In the genomic region with DNA sequence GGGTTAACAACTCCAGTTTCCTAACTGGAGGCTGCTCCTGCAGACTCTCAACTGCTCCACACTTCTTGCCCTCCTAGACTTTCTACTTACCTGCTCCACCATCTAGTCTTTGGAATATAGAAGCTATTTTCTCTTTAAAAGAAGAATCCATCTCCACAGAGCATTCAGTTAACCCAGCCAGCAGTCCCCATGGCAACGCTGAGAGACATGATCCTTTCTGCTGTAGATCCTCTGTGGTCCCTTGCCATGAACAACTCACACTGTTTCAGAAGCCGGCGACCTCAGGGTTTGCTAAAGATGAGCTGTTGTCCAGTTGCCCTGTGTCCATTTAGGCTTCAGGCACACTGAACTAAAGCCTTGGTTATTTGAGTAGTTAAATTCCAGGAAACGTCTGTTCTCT, we compare ENCODE assay signal across 26 mouse cellular contexts. TPM values are rescaled to one million over a fixed set of nuclear protein-coding genes. Genes with fewer than 3 reads are reported as not detected.
A peak's percentile ranks its signal among the peaks of the same experiment; 100 is the strongest.
DNase-seq lines count a peak whose midpoint lies in the region; ATAC-seq lines count a peak whose summit lies in the region.
"Had no signal": no experiment of that assay in that cellular context is flagged by ENCODE, and none has a peak within 500 bp of the region (broad histone marks: within the 10 kb centered on the region; RNA-seq: fewer than 3 reads in every experiment).

No protein-coding gene starts in this region.

- DNase-seq in frontal cortex, postnatal 14 days (ENCODE audit: low spot score in 2 of 2) = no peak
- DNase-seq in intestine, embryonic 14.5 days (ENCODE audit: low spot score) = peak; percentile 23
- DNase-seq in right cerebral cortex, postnatal 10 days (ENCODE audit: low spot score in 2 of 2) = peak; percentile 64 to 80
- no peak for DNase-seq in right cerebral cortex, adult 18-20 months
- DNase-seq: adrenal gland, postnatal 14 days; cerebellum, adult 11-12 months; cerebellum, adult 9-11 months; gastrocnemius, adult 2 months; gastrocnemius, postnatal 36 days; heart, adult 2 months; kidney, adult 11 months; kidney, postnatal 14 days; liver; lung, embryonic 14.5 days; lung, postnatal 14 days; right cerebral cortex, postnatal 14 days; thymus, postnatal 14 days had no signal

- 79% methylated on average over 4 of the region's 4 CpGs for WGBS in intestine, embryonic 14.5 days
- 80% methylated on average over 4 of the region's 4 CpGs for WGBS in intestine, embryonic 16.5 days
- WGBS in liver, embryonic 12.5 days (ENCODE audit: insufficient replicate concordance) = 62% methylated on average over 4 of the region's 4 CpGs

- no peak overlapping the region for H3K4me3 ChIP-seq in intestine, embryonic 14.5 days (ENCODE audit: low read depth, low read length)
- H3K4me3 ChIP-seq in intestine, embryonic 16.5 days (ENCODE audit: low read length) = no peak overlapping the region
- no peak overlapping the region for H3K4me3 ChIP-seq in liver, embryonic 12.5 days
- H3K4me3 ChIP-seq: erythroblast, embryonic 14.5 days; gastrocnemius, adult 2 months; heart, adult 2 months; heart, embryonic 15.5 days; hindbrain, embryonic 12.5 days; liver, embryonic 15.5 days; midbrain, embryonic 15.5 days had no signal

- H3K4me2 ChIP-seq in intestine, embryonic 14.5 days (ENCODE audit: low read length) = no peak overlapping the region
- H3K4me2 ChIP-seq in intestine, embryonic 16.5 days (ENCODE audit: low read depth, low read length) = no peak overlapping the region
- H3K4me2 ChIP-seq in liver, embryonic 12.5 days = no peak overlapping the region
- H3K4me2 ChIP-seq: hindbrain, embryonic 12.5 days; liver, embryonic 15.5 days; lung, embryonic 14.5 days; midbrain, embryonic 15.5 days had no signal

- H3K9me3 ChIP-seq in intestine, embryonic 14.5 days (ENCODE audit: control insufficient read depth, low read length) = no peaks in the 10 kb centered on the region
- no peaks in the 10 kb centered on the region for H3K9me3 ChIP-seq in intestine, embryonic 16.5 days (ENCODE audit: control insufficient read depth, low read length)
- no peaks in the 10 kb centered on the region for H3K9me3 ChIP-seq in liver, embryonic 12.5 days (replicated peaks)
- H3K9me3 ChIP-seq: heart, embryonic 15.5 days; hindbrain, embryonic 12.5 days; liver, embryonic 15.5 days; midbrain, embryonic 15.5 days had no signal

- peak; percentile 68 for ATAC-seq in frontal cortex, adult (ENCODE audit: low TSS enrichment)
- ATAC-seq in intestine, embryonic 14.5 days (replicated peaks; ENCODE audit: low FRiP score, low TSS enrichment, low read depth) = no peak
- ATAC-seq in intestine, embryonic 16.5 days = no peak
- no peak for ATAC-seq in liver, embryonic 12.5 days
- ATAC-seq: CD4-positive, CD25-positive, alpha-beta regulatory T cell, adult 4 months had no signal

- no peaks in the 10 kb centered on the region; the same call in 1 of the 2 replicates for H3K4me1 ChIP-seq in intestine, embryonic 14.5 days (replicated peaks; ENCODE audit: control insufficient read depth, insufficient read depth, low read length)
- H3K4me1 ChIP-seq in intestine, embryonic 16.5 days (ENCODE audit: control insufficient read depth, insufficient read depth, low read length) = peaks cover 5% of the 10 kb centered on the region; the same call in 1 of the 2 replicates
- no peaks in the 10 kb centered on the region for H3K4me1 ChIP-seq in liver, embryonic 12.5 days
- H3K4me1 ChIP-seq: hindbrain, embryonic 12.5 days; liver, embryonic 15.5 days had no signal

- no peaks in the 10 kb centered on the region for H3K27me3 ChIP-seq in intestine, embryonic 14.5 days (replicated peaks; ENCODE audit: control insufficient read depth, insufficient read depth, low read length)
- H3K27me3 ChIP-seq in intestine, embryonic 16.5 days (replicated peaks; ENCODE audit: control insufficient read depth, insufficient read depth, low read length) = no peaks in the 10 kb centered on the region
- H3K27me3 ChIP-seq in liver, embryonic 12.5 days (replicated peaks) = no peaks in the 10 kb centered on the region
- H3K27me3 ChIP-seq: heart, embryonic 15.5 days; hindbrain, embryonic 12.5 days; liver, embryonic 15.5 days; midbrain, embryonic 15.5 days had no signal

- no peak overlapping the region for H3K9ac ChIP-seq in intestine, embryonic 14.5 days (ENCODE audit: low read length)
- no peak overlapping the region for H3K9ac ChIP-seq in intestine, embryonic 16.5 days (ENCODE audit: low read depth, low read length)
- no peak overlapping the region for H3K9ac ChIP-seq in liver, embryonic 12.5 days
- H3K9ac ChIP-seq: heart, embryonic 15.5 days; hindbrain, embryonic 12.5 days; liver, embryonic 15.5 days; lung, embryonic 14.5 days; midbrain, embryonic 15.5 days had no signal

- H3K27ac ChIP-seq in intestine, embryonic 14.5 days (ENCODE audit: low read depth) = no peak overlapping the region
- H3K27ac ChIP-seq in intestine, embryonic 16.5 days (ENCODE audit: low read length) = no peak overlapping the region
- no peak overlapping the region for H3K27ac ChIP-seq in liver, embryonic 12.5 days
- H3K27ac ChIP-seq: gastrocnemius, adult 2 months; heart, adult 2 months; hindbrain, embryonic 12.5 days; liver, embryonic 15.5 days had no signal

- H3K36me3 ChIP-seq in intestine, embryonic 14.5 days (ENCODE audit: control insufficient read depth, insufficient read depth, low read length) = no peaks in the 10 kb centered on the region
- no peaks in the 10 kb centered on the region for H3K36me3 ChIP-seq in intestine, embryonic 16.5 days (ENCODE audit: control insufficient read depth, insufficient read depth, low read length)
- H3K36me3 ChIP-seq in liver, embryonic 12.5 days = no peaks in the 10 kb centered on the region
- H3K36me3 ChIP-seq: heart, embryonic 15.5 days; hindbrain, embryonic 12.5 days; liver, embryonic 15.5 days; midbrain, embryonic 15.5 days had no signal

RNA-seq across cellular contexts. Expression of a gene that starts 17.7 kb away (rescaled TPM):
- 89.7 and 101 TPM in 2 replicates for polyA plus RNA-seq in intestine, embryonic 14.5 days (2014; fragmentation: Nextera tagmentation; extraction: Ambion mirVana)
- polyA plus RNA-seq in intestine, embryonic 16.5 days (2015; fragmentation: Nextera tagmentation; extraction: Ambion mirVana) = 184 and 199 TPM in 2 replicates
- polyA plus RNA-seq in liver, embryonic 12.5 days (2016; fragmentation: Nextera tagmentation; extraction: Ambion mirVana) = 11.4 and 12.8 TPM in 2 replicates
- polyA plus RNA-seq: erythroblast, embryonic 14.5 days had no signal

Comparison
In these comparisons a context has a peak if more than half of its experiments do, and no peak if none do; other contexts are left out.
1. DNase-seq: peak in intestine, embryonic 14.5 days (single experiment) and right cerebral cortex, postnatal 10 days (2 of 2); none in frontal cortex, postnatal 14 days (0 of 2) and right cerebral cortex, adult 18-20 months (single experiment).